Mouse (Mus musculus): ENCODE measurements around the gene Zfr. TPM values are rescaled to one million over a fixed set of nuclear protein-coding genes. Genes with fewer than 3 reads are reported as not detected.
"Not testable (repeated sequence)": the region's sequence is repeated elsewhere in the genome, so short reads cannot be mapped to it uniquely, and the experiment has no call there.

The Zfr gene
- total and polyA plus RNA-seq, 3 experiments, result 76.8 to 79.8 (median 77.8) TPM

GRCm38 (mm10) chr15:12211577-12211976, 93.9 kb downstream of the Zfr start:
- DNase-seq, result peak in 1 of 2 experiments; percentile 64
- Histone ChIP-seq H3K79me2 (replicated peaks; ENCODE audit: control insufficient read depth, insufficient read depth, low read length) (peaks cover 16% of the 10 kb centered on the region), H3K27me3 (ENCODE audit: control insufficient read depth, insufficient read depth, low read length) (no peaks in the 10 kb centered on the region), H3K27ac (no peak overlapping the region), H3K4me1 (ENCODE audit: control insufficient read depth, insufficient read depth, low read length) (peaks cover 17% of the 10 kb centered on the region), H3K4me3 (no peak overlapping the region), H3K36me3 (ENCODE audit: control insufficient read depth, insufficient read depth, low read length) (no peaks in the 10 kb centered on the region), H3K9ac (ENCODE audit: low read depth, low read length) (no peak overlapping the region)
- WGBS, result 44% methylated on average over 8 of the region's 8 CpGs
- intact Hi-C loops (cut with DNase I), result no loop called here
- TF ChIP-seq CTCF (IDR thresholded peaks at IDR 0.05), result no peak
- TF ChIP-seq EP300 (IDR thresholded peaks at IDR 0.05; ENCODE audit: insufficient read depth, low read depth, low read length), result peak; percentile 49; the same call in 1 of the 2 replicates
- 0 out of 2 replicates have a peak, but pooled peaks have one; percentile 12 for TF ChIP-seq POLR2A (IDR thresholded peaks at IDR 0.05; ENCODE audit: insufficient read depth, low read depth, low read length)

GRCm38 (mm10) chr15:12212266-12212665, 94.6 kb downstream of the Zfr start:
- no peak for DNase-seq
- Histone ChIP-seq H3K4me1 (ENCODE audit: control insufficient read depth, insufficient read depth, low read length) (peaks cover 15% of the 10 kb centered on the region), H3K27ac (no peak overlapping the region), H3K36me3 (ENCODE audit: control insufficient read depth, insufficient read depth, low read length) (no peaks in the 10 kb centered on the region), H3K27me3 (ENCODE audit: control insufficient read depth, insufficient read depth, low read length) (no peaks in the 10 kb centered on the region), H3K79me2 (replicated peaks; ENCODE audit: control insufficient read depth, insufficient read depth, low read length) (peaks cover 16% of the 10 kb centered on the region), H3K9ac (ENCODE audit: low read depth, low read length) (no peak overlapping the region), H3K4me3 (no peak overlapping the region)
- WGBS, result 100% methylated on average over 1 of the region's 1 CpGs
- no peak for TF ChIP-seq EP300 (IDR thresholded peaks at IDR 0.05; ENCODE audit: insufficient read depth, low read depth, low read length)
- TF ChIP-seq CTCF (IDR thresholded peaks at IDR 0.05), result no peak
- no peak for TF ChIP-seq POLR2A (IDR thresholded peaks at IDR 0.05; ENCODE audit: insufficient read depth, low read depth, low read length)
- intact Hi-C loops (cut with DNase I), result no loop called here

GRCm38 (mm10) chr15:12214531-12215414, 97.1 kb downstream of the Zfr start:
- no peak overlapping the region for H3K4me3 ChIP-seq
- H3K79me2 ChIP-seq (replicated peaks; ENCODE audit: control insufficient read depth, insufficient read depth, low read length), result peaks cover 14% of the 10 kb centered on the region
- no peaks in the 10 kb centered on the region for H3K36me3 ChIP-seq (ENCODE audit: control insufficient read depth, insufficient read depth, low read length)
- intact Hi-C loops (cut with DNase I), result no loop called here
- H3K27ac ChIP-seq, result no peak overlapping the region
- H3K9ac ChIP-seq (ENCODE audit: low read depth, low read length), result no peak overlapping the region
- no peak for DNase-seq
- TF ChIP-seq CTCF (IDR thresholded peaks at IDR 0.05) (no peak), EP300 (IDR thresholded peaks at IDR 0.05; ENCODE audit: insufficient read depth, low read depth, low read length) (no peak), POLR2A (IDR thresholded peaks at IDR 0.05; ENCODE audit: insufficient read depth, low read depth, low read length) (no peak)
- WGBS, result 68% methylated on average over 14 of the region's 14 CpGs
- H3K27me3 ChIP-seq (ENCODE audit: control insufficient read depth, insufficient read depth, low read length), result no peaks in the 10 kb centered on the region
- H3K4me1 ChIP-seq (ENCODE audit: control insufficient read depth, insufficient read depth, low read length), result peaks cover 11% of the 10 kb centered on the region

- H3K27ac ChIP-seq, result no peak overlapping the region
- no peaks in the 10 kb centered on the region for H3K36me3 ChIP-seq (ENCODE audit: control insufficient read depth, insufficient read depth, low read length)
- intact Hi-C loops (cut with DNase I), result no loop called here
- TF ChIP-seq EP300 (IDR thresholded peaks at IDR 0.05; ENCODE audit: insufficient read depth, low read depth, low read length) (no peak), CTCF (IDR thresholded peaks at IDR 0.05) (no peak), POLR2A (IDR thresholded peaks at IDR 0.05; ENCODE audit: insufficient read depth, low read depth, low read length) (no peak)
- no peak overlapping the region for H3K9ac ChIP-seq (ENCODE audit: low read depth, low read length)
- H3K4me1 ChIP-seq (ENCODE audit: control insufficient read depth, insufficient read depth, low read length), result peaks cover 11% of the 10 kb centered on the region
- H3K4me3 ChIP-seq, result no peak overlapping the region
- no peak for DNase-seq
- H3K27me3 ChIP-seq (ENCODE audit: control insufficient read depth, insufficient read depth, low read length), result no peaks in the 10 kb centered on the region
- 88% methylated on average over 5 of the region's 5 CpGs for WGBS
- peaks cover 11% of the 10 kb centered on the region for H3K79me2 ChIP-seq (replicated peaks; ENCODE audit: control insufficient read depth, insufficient read depth, low read length)
Measured at GRCm38 (mm10) chr15:12215415-12215718, 97.7 kb downstream of the Zfr start.

- H3K4me3 ChIP-seq, result no peak overlapping the region
- no peak for DNase-seq
- peaks cover 12% of the 10 kb centered on the region for H3K79me2 ChIP-seq (replicated peaks; ENCODE audit: control insufficient read depth, insufficient read depth, low read length)
- intact Hi-C loops (cut with DNase I), result no loop called here
- H3K4me1 ChIP-seq (ENCODE audit: control insufficient read depth, insufficient read depth, low read length), result peaks cover 11% of the 10 kb centered on the region
- TF ChIP-seq CTCF (IDR thresholded peaks at IDR 0.05) (no peak), POLR2A (IDR thresholded peaks at IDR 0.05; ENCODE audit: insufficient read depth, low read depth, low read length) (no peak), EP300 (IDR thresholded peaks at IDR 0.05; ENCODE audit: insufficient read depth, low read depth, low read length) (no peak)
- 90% methylated on average over 8 of the region's 8 CpGs for WGBS
- H3K9ac ChIP-seq (ENCODE audit: low read depth, low read length), result no peak overlapping the region
- no peaks in the 10 kb centered on the region for H3K27me3 ChIP-seq (ENCODE audit: control insufficient read depth, insufficient read depth, low read length)
- H3K36me3 ChIP-seq (ENCODE audit: control insufficient read depth, insufficient read depth, low read length), result no peaks in the 10 kb centered on the region
- no peak overlapping the region for H3K27ac ChIP-seq
Measured at GRCm38 (mm10) chr15:12216119-12216518, 98.5 kb downstream of the Zfr start.

- Histone ChIP-seq H3K4me3 (no peak overlapping the region), H3K36me3 (ENCODE audit: control insufficient read depth, insufficient read depth, low read length) (no peaks in the 10 kb centered on the region), H3K9ac (ENCODE audit: low read depth, low read length) (no peak overlapping the region), H3K79me2 (replicated peaks; ENCODE audit: control insufficient read depth, insufficient read depth, low read length) (peaks cover 12% of the 10 kb centered on the region), H3K27ac (no peak overlapping the region), H3K4me1 (ENCODE audit: control insufficient read depth, insufficient read depth, low read length) (peaks cover 11% of the 10 kb centered on the region), H3K27me3 (ENCODE audit: control insufficient read depth, insufficient read depth, low read length) (no peaks in the 10 kb centered on the region)
- TF ChIP-seq EP300 (IDR thresholded peaks at IDR 0.05; ENCODE audit: insufficient read depth, low read depth, low read length) (no peak), POLR2A (IDR thresholded peaks at IDR 0.05; ENCODE audit: insufficient read depth, low read depth, low read length) (no peak), CTCF (IDR thresholded peaks at IDR 0.05) (no peak)
- intact Hi-C loops (cut with DNase I), result no loop called here
- 68% methylated on average over 13 of the region's 13 CpGs for WGBS
- DNase-seq, result no peak
Measured at GRCm38 (mm10) chr15:12216798-12217197, 99.2 kb downstream of the Zfr start.

- H3K36me3 ChIP-seq (ENCODE audit: control insufficient read depth, insufficient read depth, low read length); intact Hi-C loops (cut with DNase I); H3K9ac ChIP-seq (ENCODE audit: low read depth, low read length); H3K4me3 ChIP-seq; H3K27me3 ChIP-seq (ENCODE audit: control insufficient read depth, insufficient read depth, low read length); H3K27ac ChIP-seq; DNase-seq: not testable (repeated sequence)
- Histone ChIP-seq H3K4me1 (ENCODE audit: control insufficient read depth, insufficient read depth, low read length) (peaks cover 15% of the 10 kb centered on the region), H3K79me2 (replicated peaks; ENCODE audit: control insufficient read depth, insufficient read depth, low read length) (peaks cover 12% of the 10 kb centered on the region)
- 75% methylated on average over 3 of the region's 3 CpGs for WGBS
Measured at GRCm38 (mm10) chr15:12217332-12217731, 99.7 kb downstream of the Zfr start.
